Mouse (Mus musculus) kidney, adult 8-10 months (tissue): ENCODE measurements around the gene Csad.
"Not testable (repeated sequence)": the region's sequence is repeated elsewhere in the genome, so short reads cannot be mapped to it uniquely, and the experiment has no call there.

Experiments used
- DNase-seq, 2 experiments: peaks; one replicate each; pipeline ENCODE4 v3.0.0; 2022

Gene Csad

GRCm38 (mm10) chr15:102156836-102157235 is 47.7 kb downstream of the Csad start:
- no peak for DNase-seq

GRCm38 (mm10) chr15:102155006-102155405 is 49.5 kb downstream of the Csad start:
- DNase-seq: not testable (repeated sequence)

- no peak for DNase-seq
Measured at GRCm38 (mm10) chr15:102152646-102153045, 51.9 kb downstream of the Csad start.

- peak in 1 of 2 experiments; percentile 23 for DNase-seq
Measured at GRCm38 (mm10) chr15:102150301-102151135, 54.0 kb downstream of the Csad start, which contains the start of gene Soat2. Gene Soat2 (plus strand): TSS chr15:102150526.

- peak; percentile 33 to 67 for DNase-seq
Measured at GRCm38 (mm10) chr15:102149561-102149960, 55.0 kb downstream of the Csad start.

- DNase-seq: no peak
Measured at GRCm38 (mm10) chr15:102147674-102148402, 56.7 kb downstream of the Csad start.

- peak in 1 of 2 experiments; percentile 56 for DNase-seq
Measured at GRCm38 (mm10) chr15:102146882-102147281, 57.6 kb downstream of the Csad start.

GRCm38 (mm10) chr15:102146089-102146488 is 58.4 kb downstream of the Csad start:
- no peak for DNase-seq

- no peak for DNase-seq
Measured at GRCm38 (mm10) chr15:102145330-102145729, 59.2 kb downstream of the Csad start.

GRCm38 (mm10) chr15:102144726-102145125 is 59.8 kb downstream of the Csad start:
- no peak for DNase-seq

GRCm38 (mm10) chr15:102144274-102144711 is 60.2 kb downstream of the Csad start, which contains the start of gene Igfbp6:
Gene Igfbp6 (plus strand): TSS chr15:102144362.
- no peak for DNase-seq

GRCm38 (mm10) chr15:102142914-102143912 is 61.3 kb downstream of the Csad start:
- no peak for DNase-seq

GRCm38 (mm10) chr15:102141120-102141519 is 63.4 kb downstream of the Csad start:
- no peak for DNase-seq

- peak; percentile 97 for DNase-seq
Measured at GRCm38 (mm10) chr15:102136129-102136758, 68.3 kb downstream of the Csad start, which contains the start of gene Spryd3. Gene Spryd3 (minus strand): TSS chr15:102136234.

- no peak for DNase-seq
Measured at GRCm38 (mm10) chr15:102135522-102136128, 68.9 kb downstream of the Csad start.

GRCm38 (mm10) chr15:102134709-102135108 is 69.8 kb downstream of the Csad start:
- DNase-seq: no peak

- DNase-seq: no peak
Measured at GRCm38 (mm10) chr15:102133314-102133713, 71.2 kb downstream of the Csad start.
